Mouse (Mus musculus): ENCODE measurements around the gene Smim24.

DNA sequence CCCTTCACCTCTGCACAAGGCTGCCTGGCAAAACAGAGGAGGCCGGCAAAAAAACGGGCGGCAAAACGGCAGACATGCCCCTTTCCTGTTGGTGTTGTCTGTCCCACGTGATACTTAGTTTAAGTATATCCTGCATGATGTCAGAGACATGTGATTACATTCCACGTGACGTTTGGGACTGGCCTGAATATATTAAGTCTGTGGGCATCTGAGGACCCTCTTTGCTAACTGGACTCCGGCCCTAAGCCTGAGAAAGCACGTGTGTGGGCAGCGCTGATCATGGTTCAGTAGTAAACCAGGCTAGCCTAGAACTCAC is 8.3 kb downstream of the Smim24 start:
- no peak for TF ChIP-seq CTCF (IDR thresholded peaks at IDR 0.05; ENCODE audit: low read depth)
- TF ChIP-seq EP300 (IDR thresholded peaks at IDR 0.05; ENCODE audit: low read depth): no peak

Measured in liver, postnatal 0 days (tissue).